Mouse (Mus musculus): Measurements from ENCODE around the gene Tuba1a. TPM values are rescaled to one million over a fixed set of nuclear protein-coding genes. Genes with fewer than 3 reads are reported as not detected.

The Tuba1a gene
- total RNA-seq, 2 experiments from 2014 or later: 2,132 to 2,150 TPM

- intact Hi-C loops (cut with DNase I): no loop called here
- DNase-seq (ENCODE audit: low spot score in 2 of 2): no peak
These were observed 52.0 kb downstream of the Tuba1a start for GRCm38 (mm10) chr15:98901530-98901929.

Other genes with a start within 250 kb of the Tuba1a start
- gene Ccdc65, start 245.5 kb downstream of the Tuba1a start, total RNA-seq (2021): 10 to 100 TPM; 12.6 to 13.3 TPM
- 1 to 10 TPM; 2.7 to 3.4 TPM for gene Fkbp11, start 225.5 kb downstream of the Tuba1a start, total RNA-seq (2021)
- 100 to 1,000 TPM; 729 to 796 TPM for gene Arf3, start 190.5 kb downstream of the Tuba1a start, total RNA-seq (2021)
- gene Wnt10b, start 175.6 kb downstream of the Tuba1a start, total RNA-seq (2021): under 1 TPM; 0.55 to 0.75 TPM
- not detected for gene Wnt1, start 163.8 kb downstream of the Tuba1a start, total RNA-seq (2021)
- 100 to 1,000 TPM; 421 to 445 TPM for gene Ddn, start 144.2 kb downstream of the Tuba1a start, total RNA-seq (2021)
- gene Prkag1, start 122.2 kb downstream of the Tuba1a start, total RNA-seq (2021): 10 to 100 TPM; 41.5 to 45.4 TPM
- 10 to 100 TPM; 73.2 to 75.3 TPM for gene Kmt2d, start 82.5 kb downstream of the Tuba1a start, total RNA-seq (2021)
- gene Rhebl1, start 59.2 kb downstream of the Tuba1a start, total RNA-seq (2021): 1 to 10 TPM; 8.6 to 9.3 TPM
- gene Dhh, start 55.2 kb downstream of the Tuba1a start, total RNA-seq (2021): under 1 TPM; 0.15 to 0.24 TPM
- gene Lmbr1l, start 35.5 kb downstream of the Tuba1a start, total RNA-seq (2021): 10 to 100 TPM; 17.9 to 18.1 TPM
- 100 to 1,000 TPM; 689 to 750 TPM for gene Tuba1b, start 19.1 kb downstream of the Tuba1a start, total RNA-seq (2021)
- gene Gm49450, start 152 bp downstream of the Tuba1a start, total RNA-seq (2021): not detected
- 100 to 1,000 TPM; 129 to 142 TPM for gene Tuba1c, start 76.2 kb upstream of the Tuba1a start, total RNA-seq (2021)
- gene Prph, start 101.5 kb upstream of the Tuba1a start, total RNA-seq (2021): 1 to 10 TPM; 1.7 to 6.2 TPM
- gene Troap, start 120.9 kb upstream of the Tuba1a start, total RNA-seq (2021): 1 to 10 TPM; 1.0 to 1.1 TPM
- gene C1ql4, start 134.1 kb upstream of the Tuba1a start, total RNA-seq (2021): not detected
- gene Dnajc22, start 139.5 kb upstream of the Tuba1a start, total RNA-seq (2021): not detected
- gene Spats2, start 172.2 kb upstream of the Tuba1a start, total RNA-seq (2021): 10 to 100 TPM; 36.7 to 37.2 TPM

All from left cerebral cortex, postnatal 14 days (tissue).